Mouse (Mus musculus): ENCODE measurements around the gene 6030452D12Rik. TPM values are rescaled to one million over a fixed set of nuclear protein-coding genes. Genes with fewer than 3 reads are reported as not detected.

Gene 6030452D12Rik
- total RNA-seq, 2 experiments from 2014 or later: not detected

GRCm38 (mm10) chr8:106556068-106556645 lies 55.8 kb downstream of the 6030452D12Rik start:
- no peak for DNase-seq (ENCODE audit: low spot score in 2 of 2)

Other genes with a start within 250 kb of the 6030452D12Rik start
- gene Smpd3, start 162.5 kb upstream of the 6030452D12Rik start, total RNA-seq (2021): 1 to 10 TPM; 1.3 to 2.0 TPM
- 10 to 100 TPM in 1 of 2 experiments, 1 to 10 TPM in 1; 8.7 to 11.0 TPM for gene Zfp90, start 85.2 kb upstream of the 6030452D12Rik start, total RNA-seq (2021)
- gene Cdh3, start 10.4 kb downstream of the 6030452D12Rik start, total RNA-seq (2021): 1 to 10 TPM in 1 of 2 experiments, under 1 TPM in 1; 0.91 to 1.6 TPM
- gene Gm10073, start 72.9 kb downstream of the 6030452D12Rik start, total RNA-seq (2021): 100 to 1,000 TPM; 157 to 177 TPM
- gene Cdh1, start 102.8 kb downstream of the 6030452D12Rik start, total RNA-seq (2021): 1 to 10 TPM; 1.2 TPM
- gene Tango6, start 182.5 kb downstream of the 6030452D12Rik start, total RNA-seq (2021): 1 to 10 TPM; 9.1 to 9.3 TPM

All from gastrocnemius, postnatal 4 days (tissue).